Mouse (Mus musculus) embryo, embryonic 11 days (tissue): ENCODE data around the gene Rab11a.

Experiments used
- DNase-seq: peaks from one replicate; pipeline ENCODE4 v3.0.0-alpha.2; 2015

Gene Rab11a

GRCm38 (mm10) chr9:64737406-64738201 lies at the start of gene Rab11a:
Rab11a (minus strand) TSS chr9:64737758.
- peak; percentile 95 for DNase-seq

- DNase-seq = no peak
Observed at GRCm38 (mm10) chr9:64786216-64786905, 48.8 kb upstream of the Rab11a start.

- peak; percentile 76 for DNase-seq
Observed at GRCm38 (mm10) chr9:64784841-64785240, 47.3 kb upstream of the Rab11a start.

GRCm38 (mm10) chr9:64783511-64783910 lies 46.0 kb upstream of the Rab11a start:
- DNase-seq = no peak

GRCm38 (mm10) chr9:64779628-64780027 lies 42.1 kb upstream of the Rab11a start:
- peak; percentile 78 for DNase-seq

GRCm38 (mm10) chr9:64778151-64778550 lies 40.6 kb upstream of the Rab11a start:
- no peak for DNase-seq

- no peak for DNase-seq
Observed at GRCm38 (mm10) chr9:64777441-64777987, 40.0 kb upstream of the Rab11a start.

GRCm38 (mm10) chr9:64775491-64775890 lies 37.9 kb upstream of the Rab11a start:
- no peak for DNase-seq

GRCm38 (mm10) chr9:64774883-64775282 lies 37.3 kb upstream of the Rab11a start:
- DNase-seq = no peak

- DNase-seq = peak; percentile 28
Observed at GRCm38 (mm10) chr9:64774411-64774811, 36.9 kb upstream of the Rab11a start.

- DNase-seq = peak; percentile 36
Observed at GRCm38 (mm10) chr9:64773936-64774335, 36.4 kb upstream of the Rab11a start.

- DNase-seq = no peak
Observed at GRCm38 (mm10) chr9:64773254-64773653, 35.7 kb upstream of the Rab11a start.

- no peak for DNase-seq
Observed at GRCm38 (mm10) chr9:64771236-64771635, 33.7 kb upstream of the Rab11a start.

GRCm38 (mm10) chr9:64770411-64770849 lies 32.9 kb upstream of the Rab11a start:
- DNase-seq = no peak

GRCm38 (mm10) chr9:64769911-64770310 lies 32.4 kb upstream of the Rab11a start:
- DNase-seq = no peak

GRCm38 (mm10) chr9:64769066-64769695 lies 31.6 kb upstream of the Rab11a start:
- peak; percentile 70 for DNase-seq

- DNase-seq = no peak
Observed at GRCm38 (mm10) chr9:64767796-64768195, 30.2 kb upstream of the Rab11a start.

- no peak for DNase-seq
Observed at GRCm38 (mm10) chr9:64766136-64766535, 28.6 kb upstream of the Rab11a start.

- no peak for DNase-seq
Observed at GRCm38 (mm10) chr9:64764824-64765223, 27.3 kb upstream of the Rab11a start.

GRCm38 (mm10) chr9:64758052-64758451 lies 20.5 kb upstream of the Rab11a start:
- DNase-seq = no peak

- DNase-seq = no peak
Observed at GRCm38 (mm10) chr9:64752575-64752974, 15.0 kb upstream of the Rab11a start.

GRCm38 (mm10) chr9:64749314-64749713 lies 11.8 kb upstream of the Rab11a start:
- DNase-seq = no peak

GRCm38 (mm10) chr9:64747735-64748134 lies 10.2 kb upstream of the Rab11a start:
- DNase-seq = no peak
